Mouse (Mus musculus): ENCODE data around the gene Glg1.
"Not testable (repeated sequence)": the region's sequence is repeated elsewhere in the genome, so short reads cannot be mapped to it uniquely, and the experiment has no call there.

Glg1 gene

DNA sequence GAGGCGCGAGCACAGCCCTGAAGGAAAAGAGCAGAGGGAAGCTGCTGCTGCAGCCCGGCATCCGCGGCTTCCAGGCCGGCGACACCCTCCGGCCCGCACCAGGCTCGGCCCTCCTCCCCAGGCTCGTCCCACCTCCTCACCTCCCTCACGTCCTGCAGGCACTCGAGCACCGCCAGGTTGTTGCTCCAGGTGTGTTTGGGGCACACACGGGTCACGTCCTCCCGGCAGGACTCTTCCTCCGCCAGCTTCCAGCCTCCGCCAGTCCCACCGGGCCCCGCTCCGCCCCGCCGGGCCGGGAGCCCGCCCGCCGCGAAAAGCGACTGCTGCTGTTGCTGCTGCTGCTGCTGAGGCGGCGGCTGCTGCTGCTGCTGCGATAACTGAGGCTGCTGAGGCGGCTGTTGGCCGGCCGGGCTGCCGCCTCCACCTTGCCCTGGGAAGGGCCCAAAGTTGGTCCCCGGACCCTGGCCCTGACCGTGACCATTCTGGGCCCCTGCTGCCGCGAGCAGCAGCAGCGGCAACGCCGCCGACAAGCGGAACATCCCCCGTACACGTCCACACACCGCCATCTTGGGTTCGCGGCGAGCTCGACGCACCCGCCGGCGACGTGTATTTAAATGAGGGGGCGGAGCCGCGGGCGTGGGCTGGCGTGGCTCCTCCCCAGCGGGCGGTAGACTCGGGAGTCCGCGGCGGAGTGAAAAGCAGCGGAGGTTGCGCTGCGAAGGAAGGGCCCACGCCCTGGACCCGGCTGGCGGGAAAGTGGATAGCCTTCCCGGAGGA, at the start of gene Glg1:
Glg1 (minus strand) TSS at position 586 of the 777 bp plus-strand sequence.
- peak; percentile 88 to 92 for DNase-seq (ENCODE audit: low spot score in 2 of 2)

DNA sequence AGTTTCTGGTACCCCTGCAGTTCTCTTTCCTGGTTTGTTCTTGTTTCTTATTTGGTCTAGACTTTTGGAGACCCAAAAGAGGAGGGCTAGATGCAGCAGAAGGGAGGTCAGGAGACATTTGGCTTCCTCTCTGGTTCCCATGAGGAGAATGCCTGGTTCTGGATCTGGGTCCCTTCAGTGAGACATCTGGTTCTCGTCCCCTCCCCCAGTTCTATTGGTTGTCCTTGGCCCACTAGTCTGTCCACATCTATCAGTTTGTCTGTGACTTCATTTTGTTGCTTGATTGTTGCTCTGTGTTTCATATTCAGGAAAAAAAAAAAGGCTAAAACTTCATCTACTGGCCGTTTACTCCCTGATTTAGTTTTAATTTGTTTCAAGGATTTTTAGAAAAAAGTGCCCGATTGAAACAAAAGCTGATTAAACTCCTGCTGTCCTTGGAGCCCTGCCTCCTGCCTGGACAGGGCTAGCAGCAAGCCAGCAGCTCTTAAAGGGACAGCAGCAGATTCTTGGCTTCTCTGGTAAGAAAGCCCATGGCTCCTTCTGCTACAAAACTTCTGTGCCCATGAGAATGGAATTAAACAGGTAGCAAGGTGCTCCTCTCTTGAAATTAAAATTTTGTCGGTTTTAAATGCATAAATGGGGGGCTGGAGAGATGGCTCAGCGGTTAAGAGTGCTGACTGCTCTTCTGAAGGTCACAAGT, 46.2 kb upstream of the Glg1 start:
- no peak for DNase-seq (ENCODE audit: low spot score in 2 of 2)

DNA sequence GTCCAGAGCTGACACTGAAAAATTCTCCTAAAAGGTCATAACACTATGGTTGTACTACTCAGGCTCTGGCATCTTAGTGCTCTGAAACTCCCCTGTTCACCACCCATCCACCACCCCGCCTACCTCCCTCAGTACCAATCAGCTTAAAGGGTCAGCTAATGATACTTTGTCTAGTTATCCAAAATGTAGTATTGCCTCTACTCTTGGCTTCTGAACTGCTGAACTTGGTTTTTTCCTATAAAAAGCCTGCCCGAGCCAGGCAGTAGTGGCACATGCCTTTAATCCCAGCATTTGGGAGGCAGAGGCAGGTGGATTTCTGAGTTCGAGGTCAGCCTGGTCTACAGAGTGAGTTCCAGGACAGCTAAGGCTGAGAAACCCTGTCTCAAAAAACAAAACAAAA, 45.3 kb upstream of the Glg1 start:
- DNase-seq (ENCODE audit: low spot score in 2 of 2) = no peak

DNA sequence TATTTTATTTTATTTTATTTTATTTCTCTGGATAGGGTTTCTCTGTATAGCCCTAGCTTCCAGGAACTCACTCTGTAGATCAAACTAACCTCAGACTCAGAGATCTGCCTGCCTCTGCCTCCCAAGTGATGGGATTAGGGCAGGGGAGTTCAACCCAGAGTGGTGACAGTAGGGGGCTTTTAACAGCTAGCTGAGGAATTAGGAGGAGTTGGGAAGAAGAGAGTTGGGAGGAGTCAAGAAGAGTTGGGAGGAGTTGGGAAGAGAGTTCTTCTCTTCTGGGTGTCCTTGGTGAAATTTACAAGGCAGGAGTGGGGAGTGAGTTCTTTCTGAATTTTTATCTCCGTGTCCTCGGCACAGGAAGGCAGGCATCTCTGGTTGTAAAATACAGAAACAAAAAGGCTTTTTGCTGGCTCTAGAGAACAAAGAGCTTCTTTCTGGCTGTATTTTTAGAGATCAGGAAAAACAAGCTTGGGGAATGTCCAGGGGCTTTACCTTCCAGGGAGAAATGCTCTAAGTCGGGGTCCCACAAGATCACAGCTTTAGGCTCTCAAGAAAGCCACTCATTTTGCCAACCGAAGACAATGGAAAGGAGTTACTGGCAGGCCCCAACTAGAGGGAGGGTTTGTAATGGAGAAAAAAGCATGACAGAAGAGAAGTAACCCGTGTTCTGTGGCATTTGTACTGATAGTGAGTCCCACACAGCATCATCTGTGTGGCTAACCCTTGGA, 44.2 kb upstream of the Glg1 start:
- DNase-seq (ENCODE audit: low spot score in 2 of 2) = not testable (repeated sequence)

DNA sequence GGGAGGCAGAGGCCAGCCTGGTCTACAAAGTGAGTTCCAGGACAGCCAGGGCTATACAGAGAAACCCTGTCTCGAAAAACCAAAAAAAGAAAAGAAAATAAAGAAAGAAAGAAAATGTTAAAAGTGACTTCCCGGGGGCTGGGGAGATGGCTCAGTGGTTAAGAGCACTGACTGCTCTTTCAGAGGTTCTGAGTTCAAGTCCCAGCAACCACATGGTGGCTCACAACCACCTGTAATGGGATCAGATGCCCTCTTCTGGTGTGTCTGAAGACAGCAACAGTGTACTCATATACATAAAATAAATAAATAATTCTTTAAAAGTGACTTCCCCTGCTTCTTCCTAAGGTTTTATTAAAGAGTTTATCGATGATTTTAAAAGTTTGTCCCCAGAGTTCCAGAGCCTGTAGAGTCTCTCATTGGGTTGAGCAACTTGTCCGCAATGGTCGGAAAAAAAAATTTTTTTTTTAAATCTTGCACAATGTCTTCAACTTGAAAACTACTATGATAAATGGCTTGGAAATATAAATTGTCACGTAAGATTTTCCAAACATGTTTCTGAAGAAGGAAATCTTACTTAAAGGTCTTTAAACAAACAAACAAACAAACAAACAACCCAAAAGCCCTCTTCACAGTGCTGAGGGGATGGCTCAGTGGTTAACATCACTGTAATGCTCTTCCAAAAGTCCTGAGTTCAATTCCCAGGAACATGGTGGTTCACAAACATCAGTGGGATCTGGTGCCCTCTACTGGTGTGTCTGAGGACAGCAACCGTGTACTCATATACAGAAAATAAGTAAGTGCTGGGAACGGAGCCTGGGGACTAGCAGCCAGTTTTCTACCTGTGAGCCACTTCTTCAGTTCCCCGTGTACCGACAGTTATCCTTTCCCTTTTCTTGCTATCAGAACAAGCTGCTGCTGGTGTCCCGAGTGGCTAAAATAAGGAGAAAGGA, 41.9 kb upstream of the Glg1 start:
- no peak for DNase-seq (ENCODE audit: low spot score in 2 of 2)

DNA sequence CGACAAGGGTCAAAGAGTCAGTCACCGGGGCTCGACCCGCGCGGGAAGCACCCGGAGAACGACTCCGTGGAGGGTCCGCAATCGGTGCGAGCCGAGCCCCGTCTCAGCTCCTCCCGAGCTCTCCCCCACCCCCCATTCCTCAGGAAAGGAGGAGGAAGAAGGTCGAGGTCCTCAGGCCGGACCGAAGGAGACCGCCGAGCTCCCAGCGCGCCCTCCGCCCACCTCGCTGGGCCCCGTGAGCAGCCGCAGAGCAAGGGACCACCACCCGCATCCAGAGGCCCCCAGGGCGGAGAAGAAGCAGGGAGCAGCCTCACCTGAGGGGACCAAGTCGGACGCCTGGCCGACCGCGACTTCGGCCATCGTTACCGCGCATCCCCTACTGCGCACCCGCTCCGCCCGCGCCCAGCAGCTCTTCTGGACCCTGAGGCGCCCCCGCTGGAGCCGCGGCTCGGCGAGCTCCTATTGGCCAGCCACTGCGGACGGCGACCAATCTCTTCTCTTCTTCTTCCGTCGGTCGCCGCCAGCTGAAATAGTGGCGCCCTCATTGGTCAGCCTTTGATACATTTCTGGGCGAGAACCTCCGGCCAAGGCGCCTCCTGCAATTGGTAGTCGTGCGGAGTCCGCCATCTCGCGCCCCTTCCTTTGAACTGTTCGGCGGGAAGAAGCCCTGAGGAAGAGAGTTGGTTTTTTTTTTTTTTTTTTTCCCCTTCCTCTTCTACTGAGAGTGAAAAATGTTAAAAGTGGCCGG, 41.0 kb upstream of the Glg1 start, which contains the start of gene Rfwd3:
Rfwd3 (minus strand) TSS at position 402 of the 748 bp plus-strand sequence.
- DNase-seq (ENCODE audit: low spot score in 2 of 2) = peak; percentile 97 to 98

DNA sequence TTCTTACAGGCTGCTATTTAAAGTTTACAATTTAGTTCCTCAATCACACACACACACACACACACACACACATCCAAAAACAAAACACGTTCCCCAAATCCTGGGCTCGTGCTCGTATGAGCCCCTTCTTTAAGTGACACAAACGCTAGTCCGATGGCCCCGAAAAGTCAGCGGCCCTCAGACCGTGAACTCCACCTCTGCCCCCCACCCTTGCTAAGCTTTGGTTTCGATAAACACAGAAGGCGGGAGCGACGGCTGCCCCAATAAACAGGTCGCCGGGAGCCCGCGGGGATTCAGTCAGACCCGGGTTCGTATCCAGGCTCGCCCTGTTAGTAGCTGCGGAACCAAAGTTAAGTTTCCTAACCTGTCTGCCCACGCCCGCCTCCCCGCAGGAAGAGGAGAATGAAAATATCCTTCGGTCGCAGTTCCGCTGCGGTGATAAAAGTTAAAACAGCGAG, 40.4 kb upstream of the Glg1 start:
- peak; percentile 15 to 31 for DNase-seq (ENCODE audit: low spot score in 2 of 2)

DNA sequence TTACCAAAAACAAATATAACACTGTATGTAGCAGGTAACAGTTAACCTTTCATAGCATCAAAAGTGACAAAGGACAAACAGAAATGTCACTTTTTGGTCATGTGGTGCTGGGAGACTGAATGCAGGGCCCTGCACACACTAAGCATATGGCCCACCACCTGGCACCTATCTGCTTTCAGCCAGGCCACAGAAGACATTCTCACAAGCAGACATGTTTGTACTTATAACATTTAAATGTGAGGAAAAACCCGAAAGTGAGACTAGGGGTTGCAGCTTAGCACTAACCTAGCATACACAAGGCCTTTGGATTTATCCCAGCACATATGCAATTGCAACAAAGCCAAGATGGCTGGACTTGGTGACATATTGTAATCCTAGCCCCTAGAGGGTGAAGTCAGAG, 39.0 kb upstream of the Glg1 start:
- DNase-seq (ENCODE audit: low spot score in 2 of 2) = no peak

DNA sequence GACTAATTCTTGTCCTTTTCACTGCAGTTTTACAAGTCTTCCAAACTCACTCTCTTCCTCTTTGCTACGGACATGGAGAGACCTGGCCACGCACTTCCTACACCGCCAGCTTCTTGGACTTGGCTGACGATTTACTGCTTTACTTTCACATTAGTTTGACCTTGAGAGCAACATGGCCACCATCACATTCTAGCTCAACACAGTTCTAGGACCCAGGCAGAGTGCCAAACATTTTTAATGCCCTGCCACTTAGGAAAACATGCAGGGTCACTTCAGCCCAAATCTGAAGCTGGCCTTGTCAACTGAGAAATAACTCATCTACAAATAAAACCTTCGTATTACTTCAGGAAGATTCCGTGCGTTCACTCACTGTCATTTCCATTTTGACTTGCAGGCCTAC, 32.7 kb upstream of the Glg1 start:
- no peak for DNase-seq (ENCODE audit: low spot score in 2 of 2)

DNA sequence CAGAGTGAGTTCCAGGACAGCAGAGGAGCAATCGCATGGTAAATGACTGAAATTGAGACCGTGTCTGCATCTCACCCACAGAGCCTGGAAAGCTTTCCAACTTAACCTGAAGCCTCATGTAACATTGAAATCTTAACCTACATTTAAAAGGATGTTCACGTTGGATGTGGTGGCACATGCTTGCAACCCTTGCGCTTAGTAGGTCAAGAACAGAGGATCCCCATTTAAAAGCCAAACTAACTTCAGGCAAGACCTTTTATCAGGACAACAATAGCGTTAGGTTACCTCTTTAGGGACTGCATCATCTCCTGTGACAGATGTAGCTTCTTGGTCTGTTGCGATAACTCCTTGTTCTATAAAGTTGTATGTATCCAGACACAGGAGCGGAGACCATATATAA, 31.6 kb upstream of the Glg1 start:
- DNase-seq (ENCODE audit: low spot score in 2 of 2) = no peak

DNA sequence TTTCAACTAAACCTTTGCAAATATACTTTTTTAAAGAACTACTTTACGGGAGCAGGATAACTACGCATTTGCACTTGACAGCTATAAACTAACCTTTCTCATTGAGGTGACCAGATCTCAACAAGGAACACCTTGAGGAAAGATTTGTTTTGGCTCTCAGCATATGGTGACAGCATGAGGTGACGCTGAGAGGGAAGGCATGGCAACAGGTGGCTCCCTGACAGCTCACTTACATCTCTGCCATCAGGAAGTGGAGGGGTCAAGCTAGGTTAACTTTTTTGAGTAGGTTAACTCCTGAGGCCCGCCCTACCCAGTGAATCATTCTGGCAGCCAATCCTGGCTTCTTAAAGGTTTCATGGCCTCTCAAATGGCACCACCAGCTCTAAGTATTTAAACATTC, 26.6 kb upstream of the Glg1 start:
- no peak for DNase-seq (ENCODE audit: low spot score in 2 of 2)

DNA sequence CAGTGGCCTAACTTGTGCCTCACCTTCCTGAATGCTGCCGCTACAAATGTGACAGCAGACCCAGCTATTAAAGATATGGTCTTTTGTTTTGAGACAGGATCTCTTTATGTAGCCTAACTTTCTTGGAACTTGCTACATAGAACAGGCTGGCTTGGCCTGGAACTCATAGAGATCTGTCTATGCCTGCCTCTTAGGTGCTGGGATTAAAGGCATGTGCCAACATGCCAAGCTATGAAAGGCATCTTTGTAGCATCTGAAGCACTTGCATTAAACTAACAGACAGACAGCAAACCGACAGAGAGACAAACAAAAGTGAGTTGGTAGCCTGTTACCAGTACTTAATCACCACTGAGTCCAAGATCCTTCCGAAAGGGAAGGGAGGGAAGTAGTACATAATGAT, 23.1 kb upstream of the Glg1 start:
- no peak for DNase-seq (ENCODE audit: low spot score in 2 of 2)

DNA sequence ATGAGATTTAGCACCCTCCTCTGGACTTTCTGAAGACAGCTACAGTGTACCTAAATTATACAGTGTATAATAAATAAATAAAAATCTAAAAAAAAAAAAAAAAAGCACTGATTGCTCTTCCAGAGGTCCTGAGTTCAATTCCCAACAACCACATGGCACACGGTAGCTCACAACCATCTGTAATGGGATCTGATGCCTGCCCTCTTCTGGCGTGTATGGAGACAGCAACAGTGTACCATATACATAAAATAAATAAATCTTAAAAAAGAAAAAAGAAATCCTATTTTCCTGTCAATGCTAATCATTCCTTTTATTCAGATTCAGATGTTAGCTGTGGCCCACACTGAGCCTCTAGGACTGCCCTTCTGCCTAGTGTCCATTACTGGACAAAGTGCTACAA, 9.3 kb upstream of the Glg1 start:
- no peak for DNase-seq (ENCODE audit: low spot score in 2 of 2)

DNA sequence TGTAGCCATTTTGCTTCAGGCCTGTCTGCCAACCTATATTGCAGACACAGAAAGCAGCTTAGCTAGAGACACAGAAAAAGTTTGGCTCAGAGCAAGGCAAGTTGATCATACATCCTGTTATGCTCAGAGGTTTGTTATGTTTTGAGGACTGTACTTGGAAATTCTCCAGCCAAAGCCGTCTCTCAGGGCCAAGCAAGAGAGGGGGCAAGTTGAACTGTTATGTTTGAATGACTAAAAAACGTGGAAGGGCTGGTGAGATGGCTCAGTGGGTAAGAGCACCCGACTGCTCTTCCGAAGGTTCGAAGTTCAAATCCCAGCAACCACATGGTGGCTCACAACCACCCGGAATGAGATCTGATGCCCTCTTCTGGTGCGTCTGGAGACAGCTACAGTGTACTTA, 7.1 kb upstream of the Glg1 start:
- DNase-seq (ENCODE audit: low spot score in 2 of 2) = not testable (repeated sequence)

DNA sequence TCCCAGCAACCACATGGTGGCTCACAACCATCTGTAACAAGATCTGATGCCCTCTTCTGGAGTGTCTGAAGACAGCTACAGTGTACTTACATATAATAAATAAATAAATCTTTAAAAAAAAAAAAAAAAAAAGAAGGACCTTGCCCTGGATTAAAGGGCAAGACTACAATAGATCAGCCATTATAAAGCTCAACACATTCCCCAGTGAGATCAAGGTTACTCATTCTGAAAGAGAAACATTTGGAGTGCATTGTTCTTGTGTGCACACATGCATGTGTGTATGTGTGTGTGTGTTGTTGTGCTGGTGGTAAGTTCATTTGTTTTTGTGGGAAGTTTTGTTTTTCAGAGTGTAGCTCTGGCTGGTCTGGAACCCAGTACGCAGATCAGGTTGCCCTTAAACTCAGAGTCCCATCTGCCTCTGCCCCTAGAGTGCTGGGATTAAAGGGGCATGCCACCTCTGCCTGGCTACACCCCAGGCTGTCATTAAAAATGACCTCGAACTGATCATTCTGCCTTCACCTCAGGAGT, 5.7 kb upstream of the Glg1 start:
- no peak for DNase-seq (ENCODE audit: low spot score in 2 of 2)

DNA sequence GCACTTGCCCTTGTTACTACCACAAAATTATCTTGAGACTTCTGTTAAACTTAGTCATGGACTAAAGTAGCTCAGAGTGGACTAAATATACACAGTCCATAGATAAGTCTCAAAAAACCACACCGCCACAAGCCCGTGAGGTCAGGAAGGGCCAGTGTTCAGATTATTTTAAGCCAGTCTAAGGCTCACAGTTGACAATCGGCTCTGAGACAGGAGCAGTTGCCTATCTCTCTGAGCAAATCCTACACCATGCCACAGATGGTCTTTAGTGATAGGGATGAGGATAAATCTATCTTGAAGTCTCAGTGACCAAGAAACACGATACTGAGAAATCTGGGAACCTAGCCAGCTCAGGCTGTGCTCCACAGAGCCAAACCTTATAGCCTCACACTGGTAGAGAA, 3.0 kb upstream of the Glg1 start:
- DNase-seq (ENCODE audit: low spot score in 2 of 2) = no peak

DNA sequence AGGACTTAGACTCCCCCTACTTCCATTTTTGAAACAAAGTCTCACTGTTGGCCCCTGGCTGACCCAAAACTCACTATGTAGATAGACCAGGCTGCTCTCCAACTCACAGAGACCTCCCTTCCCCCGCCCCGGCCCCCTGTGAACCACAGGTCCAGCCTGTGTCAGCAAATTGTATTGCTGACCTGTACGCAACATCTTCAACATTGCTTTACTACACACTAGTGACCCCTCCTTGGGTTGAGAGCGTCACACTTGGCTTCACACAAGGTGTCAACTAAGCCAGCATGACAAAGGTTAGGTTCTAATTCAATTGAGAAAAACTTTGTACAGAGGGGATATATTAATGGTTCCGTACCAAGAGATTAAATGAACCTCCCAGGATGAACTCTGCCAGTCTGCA, 1.2 kb upstream of the Glg1 start:
- no peak for DNase-seq (ENCODE audit: low spot score in 2 of 2)

DNA sequence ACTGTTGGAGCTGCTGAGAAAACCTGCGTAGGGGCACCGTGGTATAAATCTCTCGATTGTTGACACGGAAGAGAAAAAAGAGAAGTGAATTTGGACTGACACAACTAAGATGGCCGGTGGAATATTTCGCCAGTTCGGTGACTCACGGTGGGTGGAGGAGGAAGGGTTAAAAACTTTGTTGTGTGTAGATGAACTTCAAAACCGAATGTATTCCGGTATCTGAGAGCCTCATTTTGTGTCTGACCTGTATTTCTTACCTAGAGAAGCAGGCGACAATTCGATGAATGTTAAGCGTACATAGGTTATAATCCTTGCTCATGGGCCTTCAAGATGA, 359 bp upstream of the Glg1 start:
- no peak for DNase-seq (ENCODE audit: low spot score in 2 of 2)

DNA sequence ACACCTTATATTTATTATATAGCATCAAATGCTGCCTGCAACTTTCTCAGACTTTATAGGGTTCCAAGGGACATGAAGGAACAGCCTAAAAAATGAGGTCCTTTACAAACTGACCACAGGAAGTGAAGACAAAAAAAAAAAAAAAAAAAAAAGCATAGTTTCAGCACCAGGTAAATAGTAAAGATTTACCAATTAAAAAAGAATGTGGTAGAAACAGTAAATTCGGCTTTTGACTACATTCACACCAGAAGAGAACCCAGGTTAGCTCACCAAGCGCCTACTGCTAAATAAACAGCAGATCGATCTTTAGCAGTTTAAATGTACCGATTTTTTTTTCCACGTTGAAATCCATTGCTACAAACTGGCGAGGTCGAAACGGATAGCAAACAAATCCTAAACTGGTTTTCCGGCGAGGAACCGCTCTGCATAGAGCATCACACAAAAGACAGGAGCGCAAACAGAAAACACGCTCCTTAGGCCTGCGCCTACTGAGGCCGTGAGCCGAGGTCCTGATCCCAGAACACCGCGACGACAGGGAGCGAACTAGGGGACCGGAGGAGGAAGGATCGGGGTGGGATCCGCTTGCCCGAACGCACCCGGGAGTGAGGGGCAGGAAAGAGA, 896 bp downstream of the Glg1 start:
- DNase-seq (ENCODE audit: low spot score in 2 of 2) = peak in 1 of 2 experiments; percentile 51

DNA sequence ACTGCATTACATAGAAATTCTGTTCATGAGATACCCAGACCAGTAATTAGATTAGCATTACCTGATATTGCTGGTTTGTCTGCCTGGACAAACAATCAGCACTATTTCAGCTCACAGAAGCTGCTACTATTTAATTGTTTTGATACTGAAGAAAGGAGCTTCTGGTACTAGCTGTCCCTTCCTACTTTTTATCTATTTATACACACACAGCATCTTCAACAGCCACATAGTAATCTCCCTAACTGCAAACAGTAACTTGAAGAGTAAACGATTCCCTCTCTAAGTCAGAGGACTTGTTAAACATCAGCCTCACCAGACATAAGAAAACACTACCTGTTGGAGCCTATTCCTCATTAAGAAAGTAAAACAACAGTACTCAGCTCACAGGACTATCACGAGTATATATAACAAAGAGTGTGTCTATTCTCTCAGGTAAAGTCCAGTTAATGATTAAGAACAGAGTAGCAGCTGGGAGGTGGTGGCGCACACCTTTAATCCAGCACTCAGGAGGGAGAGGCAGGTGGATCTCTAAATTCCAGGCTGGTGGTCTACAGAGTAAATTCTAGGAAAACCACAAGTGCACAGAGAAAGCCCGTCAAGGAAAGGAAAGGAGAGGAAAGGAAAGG, 6.4 kb downstream of the Glg1 start:
- DNase-seq (ENCODE audit: low spot score in 2 of 2) = no peak

All from right cerebral cortex, adult 2 months (tissue).